Mouse (Mus musculus): ENCODE results near the gene Tcf7l2. TPM values are rescaled to one million over a fixed set of nuclear protein-coding genes. Genes with fewer than 3 reads are reported as not detected.

Gene Tcf7l2
- polyA plus RNA-seq, 1 experiment = 10.3 TPM

DNA sequence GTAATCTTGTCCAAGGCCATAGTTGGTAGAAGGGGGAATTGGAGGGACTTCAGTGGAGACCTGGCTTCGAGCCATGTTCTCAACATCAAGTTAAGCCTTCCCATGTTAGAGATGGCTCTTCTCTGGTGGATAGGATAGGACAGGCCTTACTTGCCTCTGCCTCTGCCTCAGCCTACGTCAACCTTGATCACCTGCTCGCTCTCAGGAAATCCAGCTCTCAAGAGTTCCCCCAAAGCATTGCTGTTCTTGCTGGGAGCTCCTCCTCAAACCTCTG lies 193.0 kb downstream of the Tcf7l2 start:
- no peaks in the 10 kb centered on the region for H3K27me3 ChIP-seq (ENCODE audit: control insufficient read depth, insufficient read depth, insufficient read length)
- no peak for TF ChIP-seq MYOD1 (IDR thresholded peaks at IDR 0.05; ENCODE audit: control insufficient read depth, insufficient read length, low read depth)
- no peak for TF ChIP-seq USF1 (IDR thresholded peaks at IDR 0.05; ENCODE audit: low read depth)
- no peak for TF ChIP-seq MAX (IDR thresholded peaks at IDR 0.05)
- no peak for TF ChIP-seq CTCF (IDR thresholded peaks at IDR 0.05; ENCODE audit: control insufficient read depth, insufficient read depth, insufficient read length)
- no peak for TF ChIP-seq MYOG (IDR thresholded peaks at IDR 0.05; ENCODE audit: control insufficient read depth, extremely low read depth, insufficient read length)
- no peak for TF ChIP-seq CEBPB (IDR thresholded peaks at IDR 0.05; ENCODE audit: low read depth)
- no peak overlapping the region for H3ac ChIP-seq (ENCODE audit: control insufficient read depth, insufficient read length, low read depth)
- H3K36me3 ChIP-seq (ENCODE audit: control insufficient read depth, insufficient read depth) = peaks cover 20% of the 10 kb centered on the region
- no peaks in the 10 kb centered on the region for H3K79me2 ChIP-seq (ENCODE audit: control insufficient read depth, insufficient read depth)
- no peak overlapping the region for H3K4me3 ChIP-seq (ENCODE audit: insufficient read depth, poor library complexity, severe bottlenecking)
- H3K79me3 ChIP-seq (ENCODE audit: low read depth) = no peaks in the 10 kb centered on the region

DNA sequence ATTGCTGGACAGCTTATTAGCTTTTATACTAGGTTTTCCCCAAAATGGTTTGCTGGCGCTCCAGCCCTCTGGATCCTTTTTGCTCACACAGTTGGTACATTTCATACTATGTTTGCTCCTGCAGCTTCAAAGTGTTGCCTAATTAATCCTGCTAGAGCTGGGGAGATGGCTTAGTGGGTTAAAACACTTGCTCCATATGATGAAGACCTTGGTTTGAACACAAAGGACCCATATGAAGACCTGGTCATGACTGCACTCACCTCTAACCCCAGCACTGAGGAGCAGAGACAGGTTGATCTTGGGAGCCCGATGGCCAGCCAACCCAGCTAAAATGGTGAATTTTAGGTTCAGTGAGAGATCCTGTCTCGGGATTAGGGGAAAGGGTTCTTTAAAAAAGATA lies 195.4 kb downstream of the Tcf7l2 start:
- Histone ChIP-seq H3K4me3 (ENCODE audit: insufficient read depth, poor library complexity, severe bottlenecking) (no peak overlapping the region), H3K79me2 (ENCODE audit: control insufficient read depth, insufficient read depth) (no peaks in the 10 kb centered on the region), H3K79me3 (ENCODE audit: low read depth) (no peaks in the 10 kb centered on the region), H3K27me3 (ENCODE audit: control insufficient read depth, insufficient read depth, insufficient read length) (no peaks in the 10 kb centered on the region), H3K36me3 (ENCODE audit: control insufficient read depth, insufficient read depth) (peaks cover 3% of the 10 kb centered on the region), H3ac (ENCODE audit: control insufficient read depth, insufficient read length, low read depth) (no peak overlapping the region)
- TF ChIP-seq MYOG (IDR thresholded peaks at IDR 0.05; ENCODE audit: control insufficient read depth, extremely low read depth, insufficient read length) (no peak), CEBPB (IDR thresholded peaks at IDR 0.05; ENCODE audit: low read depth) (no peak), FOSL1 (IDR thresholded peaks at IDR 0.05; ENCODE audit: insufficient read depth, low read length, poor library complexity, severe bottlenecking) (no peak), MAX (IDR thresholded peaks at IDR 0.05) (no peak), USF1 (IDR thresholded peaks at IDR 0.05; ENCODE audit: low read depth) (no peak)

DNA sequence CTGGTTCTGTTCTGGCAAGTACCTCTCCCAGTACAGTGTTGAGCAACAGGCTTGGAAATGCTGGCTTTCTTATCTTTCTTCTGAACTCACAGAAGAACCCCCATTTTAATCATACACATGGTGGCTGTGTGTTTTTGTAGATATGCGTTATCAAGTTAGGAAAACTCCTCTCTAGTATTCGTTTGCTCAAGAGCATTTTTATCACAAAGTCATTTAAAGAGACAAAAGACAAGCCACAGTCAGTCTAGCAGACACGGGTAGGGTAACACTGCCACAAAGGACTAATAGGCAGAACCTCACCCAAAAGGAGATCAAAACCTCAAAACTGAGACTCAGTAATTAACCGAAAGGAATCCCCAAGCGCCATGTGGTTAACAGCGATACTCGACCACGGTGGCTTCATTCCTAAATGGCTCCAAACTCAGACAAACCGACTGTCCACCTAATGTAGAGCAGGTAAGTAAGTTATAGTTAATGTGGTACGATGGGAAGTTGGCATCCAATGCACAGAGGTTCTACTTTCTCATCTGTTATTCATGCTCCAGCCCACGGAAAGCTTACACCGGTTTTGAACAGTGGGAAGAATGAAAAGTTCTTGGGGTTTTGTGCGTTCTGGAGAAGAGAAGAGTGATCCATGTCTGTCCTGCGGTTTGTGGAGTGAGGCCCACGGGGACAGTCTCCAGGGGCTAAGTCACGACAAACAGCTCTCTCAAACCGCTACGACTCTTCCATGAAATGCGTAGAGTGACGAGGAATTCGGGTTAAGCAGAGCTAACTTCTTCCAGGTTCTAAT lies 196.8 kb downstream of the Tcf7l2 start:
- no peak for TF ChIP-seq FOSL1 (IDR thresholded peaks at IDR 0.05; ENCODE audit: insufficient read depth, low read length, poor library complexity, severe bottlenecking)
- TF ChIP-seq USF1 (IDR thresholded peaks at IDR 0.05; ENCODE audit: low read depth) = no peak
- TF ChIP-seq CEBPB (IDR thresholded peaks at IDR 0.05; ENCODE audit: low read depth) = no peak
- TF ChIP-seq CTCF (IDR thresholded peaks at IDR 0.05; ENCODE audit: control insufficient read depth, insufficient read depth, insufficient read length) = no peak
- TF ChIP-seq MAX (IDR thresholded peaks at IDR 0.05) = no peak
- TF ChIP-seq MYOD1 (IDR thresholded peaks at IDR 0.05; ENCODE audit: control insufficient read depth, insufficient read length, low read depth) = no peak
- no peak for TF ChIP-seq MYOG (IDR thresholded peaks at IDR 0.05; ENCODE audit: control insufficient read depth, extremely low read depth, insufficient read length)

DNA sequence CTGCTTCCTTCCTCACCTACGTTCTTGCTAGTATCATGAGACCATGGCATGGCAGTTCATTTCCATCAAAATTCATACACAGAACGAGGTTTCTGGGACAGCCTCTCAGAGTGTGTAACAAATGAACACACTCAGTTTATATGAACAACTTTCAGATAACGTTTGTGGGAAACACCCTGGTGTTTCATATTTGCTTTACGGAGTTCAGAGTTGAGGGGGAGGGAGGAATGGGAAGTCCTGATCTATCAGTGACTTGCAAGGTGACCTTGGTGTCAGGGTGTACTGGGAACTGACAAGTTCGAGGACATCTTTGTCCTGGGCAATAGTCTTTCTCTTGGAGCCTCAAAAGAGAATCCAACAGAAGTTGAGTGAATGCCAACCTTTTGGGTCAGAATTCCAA lies 197.5 kb downstream of the Tcf7l2 start:
- Histone ChIP-seq H3K79me2 (ENCODE audit: control insufficient read depth, insufficient read depth) (no peaks in the 10 kb centered on the region), H3K4me3 (ENCODE audit: insufficient read depth, poor library complexity, severe bottlenecking) (no peak overlapping the region), H3K79me3 (ENCODE audit: low read depth) (no peaks in the 10 kb centered on the region), H3K36me3 (ENCODE audit: control insufficient read depth, insufficient read depth) (no peaks in the 10 kb centered on the region), H3ac (ENCODE audit: control insufficient read depth, insufficient read length, low read depth) (no peak overlapping the region), H3K27me3 (ENCODE audit: control insufficient read depth, insufficient read depth, insufficient read length) (no peaks in the 10 kb centered on the region)
- TF ChIP-seq USF1 (IDR thresholded peaks at IDR 0.05; ENCODE audit: low read depth) = no peak
- no peak for TF ChIP-seq MYOD1 (IDR thresholded peaks at IDR 0.05; ENCODE audit: control insufficient read depth, insufficient read length, low read depth)
- no peak for TF ChIP-seq CEBPB (IDR thresholded peaks at IDR 0.05; ENCODE audit: low read depth)
- TF ChIP-seq FOSL1 (IDR thresholded peaks at IDR 0.05; ENCODE audit: insufficient read depth, low read length, poor library complexity, severe bottlenecking) = no peak
- TF ChIP-seq CTCF (IDR thresholded peaks at IDR 0.05; ENCODE audit: control insufficient read depth, insufficient read depth, insufficient read length) = no peak
- TF ChIP-seq MAX (IDR thresholded peaks at IDR 0.05) = no peak
- no peak for TF ChIP-seq MYOG (IDR thresholded peaks at IDR 0.05; ENCODE audit: control insufficient read depth, extremely low read depth, insufficient read length)

More for the DNA sequence above, 196.8 kb downstream of the Tcf7l2 start:
- H3ac ChIP-seq (ENCODE audit: control insufficient read depth, insufficient read length, low read depth) = no peak overlapping the region
- H3K79me3 ChIP-seq (ENCODE audit: low read depth) = no peaks in the 10 kb centered on the region
- no peaks in the 10 kb centered on the region for H3K36me3 ChIP-seq (ENCODE audit: control insufficient read depth, insufficient read depth)
- no peaks in the 10 kb centered on the region for H3K79me2 ChIP-seq (ENCODE audit: control insufficient read depth, insufficient read depth)
- no peaks in the 10 kb centered on the region for H3K27me3 ChIP-seq (ENCODE audit: control insufficient read depth, insufficient read depth, insufficient read length)
- H3K4me3 ChIP-seq (ENCODE audit: insufficient read depth, poor library complexity, severe bottlenecking) = no peak overlapping the region

DNA sequence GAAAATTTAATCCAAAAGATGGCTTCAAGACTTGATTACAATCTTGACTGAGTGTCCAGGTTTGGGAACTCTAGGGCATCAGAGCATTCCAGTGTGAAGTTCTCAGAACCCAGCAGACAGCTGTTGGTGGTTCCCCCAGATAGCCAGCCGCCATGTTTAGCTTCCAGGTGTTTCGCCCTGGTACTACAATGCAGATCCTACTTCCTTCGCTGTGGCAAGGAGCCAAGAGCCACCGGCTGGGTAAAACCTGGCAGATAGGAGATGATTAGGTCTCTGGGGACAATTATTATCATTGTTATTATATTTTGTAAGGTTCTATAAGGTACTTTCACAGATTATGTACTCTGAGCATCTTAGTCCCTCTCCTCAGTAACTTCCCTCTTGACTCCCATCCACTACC lies 198.1 kb downstream of the Tcf7l2 start:
- Histone ChIP-seq H3K27me3 (ENCODE audit: control insufficient read depth, insufficient read depth, insufficient read length) (no peaks in the 10 kb centered on the region), H3ac (ENCODE audit: control insufficient read depth, insufficient read length, low read depth) (no peak overlapping the region), H3K79me3 (ENCODE audit: low read depth) (no peaks in the 10 kb centered on the region), H3K4me3 (ENCODE audit: insufficient read depth, poor library complexity, severe bottlenecking) (no peak overlapping the region), H3K36me3 (ENCODE audit: control insufficient read depth, insufficient read depth) (no peaks in the 10 kb centered on the region), H3K79me2 (ENCODE audit: control insufficient read depth, insufficient read depth) (no peaks in the 10 kb centered on the region)
- no peak for TF ChIP-seq USF1 (IDR thresholded peaks at IDR 0.05; ENCODE audit: low read depth)
- no peak for TF ChIP-seq FOSL1 (IDR thresholded peaks at IDR 0.05; ENCODE audit: insufficient read depth, low read length, poor library complexity, severe bottlenecking)
- no peak for TF ChIP-seq CEBPB (IDR thresholded peaks at IDR 0.05; ENCODE audit: low read depth)
- no peak for TF ChIP-seq MYOD1 (IDR thresholded peaks at IDR 0.05; ENCODE audit: control insufficient read depth, insufficient read length, low read depth)
- no peak for TF ChIP-seq CTCF (IDR thresholded peaks at IDR 0.05; ENCODE audit: control insufficient read depth, insufficient read depth, insufficient read length)
- no peak for TF ChIP-seq MAX (IDR thresholded peaks at IDR 0.05)
- TF ChIP-seq MYOG (IDR thresholded peaks at IDR 0.05; ENCODE audit: control insufficient read depth, extremely low read depth, insufficient read length) = no peak
